In the genomic region with DNA sequence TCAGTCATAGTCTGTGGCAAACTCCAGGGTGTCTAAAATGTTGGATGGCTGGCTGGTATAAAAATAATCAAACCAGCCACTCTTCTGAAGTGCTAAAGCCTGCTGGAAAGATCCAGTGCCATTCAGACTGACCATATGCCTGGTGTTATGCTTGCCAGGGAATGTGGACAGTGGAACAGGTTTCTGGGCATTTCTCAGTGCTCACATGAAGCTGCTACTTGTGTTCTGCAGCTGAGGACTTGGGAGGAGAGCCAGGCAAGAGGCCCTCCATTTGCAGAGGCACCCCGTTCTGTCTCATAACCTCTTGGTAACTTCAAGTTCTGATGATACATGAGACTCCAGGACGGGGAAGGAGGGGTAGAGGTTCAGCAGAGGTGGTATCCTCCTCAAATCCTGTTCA, we compare ENCODE assay signal across 13 mouse cellular contexts.
DNase-seq lines count a peak whose midpoint lies in the region; ATAC-seq lines count a peak whose summit lies in the region.
"Had no signal": no experiment of that assay in that cellular context is flagged by ENCODE, and none has a peak within 500 bp of the region (broad histone marks: within the 10 kb centered on the region; RNA-seq: fewer than 3 reads in every experiment).

No protein-coding gene starts in this region.

- H3K4me3 ChIP-seq in heart, embryonic 10.5 days, result no peak overlapping the region
- H3K4me3 ChIP-seq: embryonic facial prominence, embryonic 10.5 days; myocyte; stomach, embryonic 15.5 days had no signal

- H3K27me3 ChIP-seq in heart, embryonic 10.5 days (ENCODE audit: insufficient read depth, poor library complexity, severe bottlenecking), result no peaks in the 10 kb centered on the region
- H3K27me3 ChIP-seq: CH12.LX; stomach, embryonic 15.5 days had no signal

- intact Hi-C loops in heart, postnatal 10 days (cut with DNase I), result no loop called here

- ATAC-seq in cerebellum, adult (ENCODE audit: insufficient number of reproducible peaks, low FRiP score, low TSS enrichment), result peak; percentile 72
- ATAC-seq in erythroid progenitor cell, adult 5-6 weeks (replicated peaks; ENCODE audit: low FRiP score, poor library complexity, severe bottlenecking), result no peak

- H3K36me3 ChIP-seq in heart, embryonic 10.5 days, result no peaks in the 10 kb centered on the region
- H3K36me3 ChIP-seq: embryonic facial prominence, embryonic 10.5 days; stomach, embryonic 15.5 days had no signal

- H3K9me3 ChIP-seq in heart, embryonic 10.5 days, result no peaks in the 10 kb centered on the region
- H3K9me3 ChIP-seq: embryonic facial prominence, embryonic 10.5 days; stomach, embryonic 15.5 days had no signal

- no peaks in the 10 kb centered on the region for H3K4me1 ChIP-seq in heart, embryonic 10.5 days
- H3K4me1 ChIP-seq: embryonic facial prominence, embryonic 10.5 days; stomach, embryonic 15.5 days had no signal

- no peak overlapping the region for H3K27ac ChIP-seq in heart, embryonic 10.5 days
- H3K27ac ChIP-seq: embryonic facial prominence, embryonic 10.5 days; macrophage; stomach, embryonic 15.5 days had no signal

- WGBS in heart, embryonic 10.5 days, result 71% methylated on average over 2 of the region's 2 CpGs

- DNase-seq in heart, adult 18-20 months, result peak; percentile 58 to 70
- DNase-seq in heart, embryonic 10.5 days (ENCODE audit: low spot score), result no peak
- peak; percentile 70 to 87 for DNase-seq in cerebellum, postnatal 14 days
- DNase-seq in heart, postnatal 10 days, result peak; percentile 42 to 60
- no peak for DNase-seq in lung, postnatal 36 days
- DNase-seq in ovary, postnatal 14 days (ENCODE audit: low spot score), result no peak

Comparison
In these comparisons a context has a peak if more than half of its experiments do, and no peak if none do; other contexts are left out.
1. DNase-seq: peak in heart, adult 18-20 months (2 of 2), cerebellum, postnatal 14 days (2 of 2) and heart, postnatal 10 days (2 of 2); none in heart, embryonic 10.5 days (single experiment), lung, postnatal 36 days (single experiment) and ovary, postnatal 14 days (single experiment).